Mouse (Mus musculus): ENCODE results near the gene Mecom. TPM values are rescaled to one million over a fixed set of nuclear protein-coding genes. Genes with fewer than 3 reads are reported as not detected.

Mecom gene
- polyA plus RNA-seq, 1 experiment: 4.3 TPM

GRCm38 (mm10) chr3:30512459-30513030 lies 35.3 kb downstream of the Mecom start:
- WGBS: 9% methylated on average over 12 of the region's 12 CpGs
- H3K27ac ChIP-seq (ENCODE audit: insufficient read depth, low read length): no peak overlapping the region
- H3K4me3 ChIP-seq (replicated peaks; ENCODE audit: insufficient read depth, low read depth, low read length): no peak overlapping the region
- peaks cover 28% of the 10 kb centered on the region; the same call in 1 of the 2 replicates for H3K27me3 ChIP-seq (ENCODE audit: control insufficient read depth, insufficient read depth, low read length)
- DNase-seq: peak; percentile 7 to 17
- TF ChIP-seq CTCF (IDR thresholded peaks at IDR 0.05; ENCODE audit: borderline replicate concordance, insufficient read depth, low read depth, low read length) (no peak), POLR2A (IDR thresholded peaks at IDR 0.05; ENCODE audit: borderline replicate concordance, insufficient read depth, low read length) (no peak)
- peaks cover 9% of the 10 kb centered on the region for H3K4me1 ChIP-seq (ENCODE audit: control insufficient read depth, insufficient read depth, low read length)

DNA sequence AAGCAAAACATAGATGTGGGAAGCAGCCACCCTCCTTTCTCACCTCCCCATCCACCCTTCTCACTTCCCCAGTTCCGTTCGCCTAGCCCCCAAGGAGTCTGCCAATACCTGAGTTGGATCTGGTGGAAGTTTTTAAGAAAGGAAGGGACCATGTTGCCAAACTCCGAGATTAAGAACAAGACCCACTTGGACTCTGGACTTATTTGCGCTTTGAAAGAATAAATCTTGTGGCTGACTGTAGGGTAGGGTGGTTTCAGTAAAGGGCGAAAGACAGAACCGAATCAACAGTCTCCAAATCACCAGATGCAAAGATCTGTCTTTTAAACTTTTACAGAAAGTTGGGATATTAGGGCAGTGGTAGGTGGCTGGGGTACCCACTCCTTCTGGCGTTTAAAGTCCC lies 36.0 kb downstream of the Mecom start:
- Histone ChIP-seq H3K27me3 (ENCODE audit: control insufficient read depth, insufficient read depth, low read length) (peaks cover 29% of the 10 kb centered on the region; the same call in 1 of the 2 replicates), H3K27ac (ENCODE audit: insufficient read depth, low read length) (no peak overlapping the region), H3K4me1 (ENCODE audit: control insufficient read depth, insufficient read depth, low read length) (peaks cover 9% of the 10 kb centered on the region), H3K4me3 (replicated peaks; ENCODE audit: insufficient read depth, low read depth, low read length) (no peak overlapping the region)
- WGBS: 10% methylated on average over 7 of the region's 7 CpGs
- no peak for DNase-seq
- no peak for TF ChIP-seq POLR2A (IDR thresholded peaks at IDR 0.05; ENCODE audit: borderline replicate concordance, insufficient read depth, low read length)
- no peak for TF ChIP-seq CTCF (IDR thresholded peaks at IDR 0.05; ENCODE audit: borderline replicate concordance, insufficient read depth, low read depth, low read length)

GRCm38 (mm10) chr3:30511062-30511640 lies 36.7 kb downstream of the Mecom start:
- H3K27me3 ChIP-seq (ENCODE audit: control insufficient read depth, insufficient read depth, low read length): peaks cover 29% of the 10 kb centered on the region; the same call in 1 of the 2 replicates
- H3K4me1 ChIP-seq (ENCODE audit: control insufficient read depth, insufficient read depth, low read length): peaks cover 9% of the 10 kb centered on the region
- no peak overlapping the region for H3K4me3 ChIP-seq (replicated peaks; ENCODE audit: insufficient read depth, low read depth, low read length)
- no peak overlapping the region for H3K27ac ChIP-seq (ENCODE audit: insufficient read depth, low read length)
- TF ChIP-seq CTCF (IDR thresholded peaks at IDR 0.05; ENCODE audit: borderline replicate concordance, insufficient read depth, low read depth, low read length): no peak
- TF ChIP-seq POLR2A (IDR thresholded peaks at IDR 0.05; ENCODE audit: borderline replicate concordance, insufficient read depth, low read length): no peak
- WGBS: 21% methylated on average over 4 of the region's 4 CpGs
- DNase-seq: no peak

DNA sequence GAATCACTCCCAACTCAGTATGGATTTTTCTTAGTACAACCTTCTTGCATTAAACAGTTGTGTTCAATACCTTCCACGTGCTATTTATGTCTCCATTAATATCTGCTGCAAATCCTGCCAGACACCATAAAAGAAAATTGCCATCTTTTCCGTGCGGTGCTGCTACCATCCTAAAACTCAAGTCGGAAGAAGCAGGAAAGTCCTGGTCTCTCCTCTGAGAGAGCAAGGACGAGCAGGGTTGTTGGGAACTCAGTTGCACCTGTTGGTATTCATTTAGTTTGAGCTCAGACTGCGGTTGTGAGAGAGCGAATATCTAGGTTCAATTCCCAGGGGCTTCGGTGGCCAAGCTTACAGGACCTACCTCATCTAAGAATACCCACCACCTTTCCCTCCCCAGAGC lies 37.2 kb downstream of the Mecom start:
- Histone ChIP-seq H3K27ac (ENCODE audit: insufficient read depth, low read length) (no peak overlapping the region), H3K4me3 (replicated peaks; ENCODE audit: insufficient read depth, low read depth, low read length) (no peak overlapping the region), H3K27me3 (ENCODE audit: control insufficient read depth, insufficient read depth, low read length) (peaks cover 32% of the 10 kb centered on the region; the same call in 1 of the 2 replicates), H3K4me1 (ENCODE audit: control insufficient read depth, insufficient read depth, low read length) (peaks cover 9% of the 10 kb centered on the region)
- TF ChIP-seq POLR2A (IDR thresholded peaks at IDR 0.05; ENCODE audit: borderline replicate concordance, insufficient read depth, low read length): no peak
- no peak for TF ChIP-seq CTCF (IDR thresholded peaks at IDR 0.05; ENCODE audit: borderline replicate concordance, insufficient read depth, low read depth, low read length)
- DNase-seq: no peak
- 12% methylated on average over 8 of the region's 8 CpGs for WGBS

DNA sequence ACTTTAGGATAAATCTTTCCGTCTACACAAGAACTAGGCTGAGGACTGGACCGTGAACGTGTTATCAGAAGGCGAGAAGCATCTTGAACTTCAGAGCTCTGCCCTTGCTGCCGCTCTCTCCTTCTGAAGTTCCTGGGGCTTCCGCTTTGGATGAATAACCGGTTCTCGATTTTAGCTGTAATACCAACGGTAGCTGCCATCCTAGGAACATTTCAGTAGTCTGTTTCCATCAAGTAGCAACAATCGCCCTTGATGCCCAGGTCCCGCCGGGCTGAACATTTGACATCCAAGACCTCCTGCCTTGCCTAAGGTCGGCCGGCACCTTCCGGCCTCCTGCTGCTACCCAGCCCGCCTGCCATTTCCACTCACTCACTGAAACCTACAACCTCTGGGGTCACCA lies 37.7 kb downstream of the Mecom start:
- H3K27ac ChIP-seq (ENCODE audit: insufficient read depth, low read length): no peak overlapping the region
- H3K4me1 ChIP-seq (ENCODE audit: control insufficient read depth, insufficient read depth, low read length): peaks cover 9% of the 10 kb centered on the region
- H3K27me3 ChIP-seq (ENCODE audit: control insufficient read depth, insufficient read depth, low read length): peaks cover 32% of the 10 kb centered on the region; the same call in 1 of the 2 replicates
- peak in 1 of 2 experiments; percentile 25 for DNase-seq
- TF ChIP-seq POLR2A (IDR thresholded peaks at IDR 0.05; ENCODE audit: borderline replicate concordance, insufficient read depth, low read length) (no peak), CTCF (IDR thresholded peaks at IDR 0.05; ENCODE audit: borderline replicate concordance, insufficient read depth, low read depth, low read length) (no peak)
- no peak overlapping the region for H3K4me3 ChIP-seq (replicated peaks; ENCODE audit: insufficient read depth, low read depth, low read length)
- WGBS: 2% methylated on average over 16 of the region's 16 CpGs

GRCm38 (mm10) chr3:30508930-30509910 lies 38.6 kb downstream of the Mecom start:
- H3K4me1 ChIP-seq (ENCODE audit: control insufficient read depth, insufficient read depth, low read length): peaks cover 7% of the 10 kb centered on the region
- no peak overlapping the region for H3K4me3 ChIP-seq (replicated peaks; ENCODE audit: insufficient read depth, low read depth, low read length)
- TF ChIP-seq CTCF (IDR thresholded peaks at IDR 0.05; ENCODE audit: borderline replicate concordance, insufficient read depth, low read depth, low read length) (no peak), POLR2A (IDR thresholded peaks at IDR 0.05; ENCODE audit: borderline replicate concordance, insufficient read depth, low read length) (no peak)
- H3K27ac ChIP-seq (ENCODE audit: insufficient read depth, low read length): no peak overlapping the region
- DNase-seq: peak in 1 of 2 experiments; percentile 16
- peaks cover 28% of the 10 kb centered on the region; the same call in 1 of the 2 replicates for H3K27me3 ChIP-seq (ENCODE audit: control insufficient read depth, insufficient read depth, low read length)
- 2% methylated on average over 44 of the region's 55 CpGs for WGBS

DNA sequence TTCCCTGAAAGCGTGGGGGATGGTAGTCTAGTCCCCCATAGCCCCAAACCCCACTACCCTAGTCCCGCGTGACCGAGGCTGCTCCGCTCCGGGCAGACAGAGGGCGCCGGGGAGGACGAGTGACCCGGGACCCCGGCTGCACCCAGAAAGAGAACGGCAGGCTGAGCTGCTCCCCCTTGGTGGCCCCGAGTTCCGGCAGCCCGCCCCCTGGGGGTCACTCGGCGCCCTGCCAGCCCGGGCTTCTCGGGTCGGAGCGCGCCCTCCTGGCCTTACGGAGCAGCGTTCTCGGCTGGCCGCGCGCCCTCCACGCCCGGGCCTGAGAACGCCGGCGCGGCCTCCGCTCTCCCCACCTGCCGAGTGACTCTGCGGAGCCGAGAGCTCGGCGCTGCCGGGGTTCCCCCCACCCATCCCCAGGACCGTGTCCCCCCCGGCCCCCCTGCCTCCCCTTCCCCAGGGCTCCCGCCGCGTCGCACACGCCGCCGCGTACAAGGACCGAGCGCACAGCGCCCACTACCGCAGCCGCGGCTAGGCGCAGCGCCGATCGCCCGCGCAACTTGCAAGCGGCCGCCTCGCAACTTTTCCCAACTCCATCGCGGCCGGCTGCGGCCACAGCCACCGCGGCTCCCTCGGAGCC lies 39.4 kb downstream of the Mecom start:
- peak overlapping the region; percentile 3 for H3K4me3 ChIP-seq (replicated peaks; ENCODE audit: insufficient read depth, low read depth, low read length)
- TF ChIP-seq POLR2A (IDR thresholded peaks at IDR 0.05; ENCODE audit: borderline replicate concordance, insufficient read depth, low read length): no peak
- no peak for TF ChIP-seq CTCF (IDR thresholded peaks at IDR 0.05; ENCODE audit: borderline replicate concordance, insufficient read depth, low read depth, low read length)
- WGBS: 1% methylated on average over 71 of the region's 73 CpGs
- peak in 1 of 2 experiments; percentile 21 for DNase-seq
- H3K27me3 ChIP-seq (ENCODE audit: control insufficient read depth, insufficient read depth, low read length): peaks cover 27% of the 10 kb centered on the region; the same call in 1 of the 2 replicates
- no peak overlapping the region for H3K27ac ChIP-seq (ENCODE audit: insufficient read depth, low read length)
- peaks cover 4% of the 10 kb centered on the region; the same call in 1 of the 2 replicates for H3K4me1 ChIP-seq (ENCODE audit: control insufficient read depth, insufficient read depth, low read length)
